Mouse (Mus musculus): Measurements from ENCODE around the gene Arid3b.

DNA sequence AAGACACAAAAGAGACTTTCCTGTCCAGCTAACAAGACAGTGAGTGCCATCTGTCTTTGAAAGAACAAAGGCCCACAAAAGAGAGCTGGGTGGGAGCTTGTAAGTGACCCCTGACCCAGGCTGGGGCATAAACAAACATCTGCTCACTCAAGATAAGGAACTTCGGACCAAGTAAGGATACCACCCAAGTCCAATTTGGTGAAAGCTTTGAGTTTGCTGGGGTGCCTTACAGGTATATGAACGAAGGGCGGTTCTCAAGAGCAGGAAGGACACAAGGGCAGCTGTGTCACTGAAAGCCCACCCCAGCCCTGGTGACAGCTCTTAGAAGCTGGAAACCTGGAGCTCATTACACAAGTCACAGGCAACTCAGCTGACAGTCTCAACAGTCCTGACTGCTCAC lies 62.8 kb downstream of the Arid3b start:
- TF ChIP-seq CTCF (IDR thresholded peaks at IDR 0.05; ENCODE audit: control insufficient read depth, insufficient read depth, low read length) (no peak), POLR2A (IDR thresholded peaks at IDR 0.05; ENCODE audit: borderline replicate concordance, control insufficient read depth, low read depth, low read length) (no peak)
